Mouse (Mus musculus) gastrocnemius, postnatal 36 days (tissue): ENCODE data around the gene Rhog. TPM values are rescaled to one million over a fixed set of nuclear protein-coding genes. Genes with fewer than 3 reads are reported as not detected.
A peak's percentile ranks its signal among the peaks of the same experiment; 100 is the strongest.

Experiments used
- DNase-seq, 2 experiments: peaks; one replicate each; pipeline ENCODE4 v3.0.0; 2022
- intact Hi-C: fragments of 180-260 bp; cut with DNase I; formaldehyde crosslinking; loops from one replicate; pipeline ENCODE4 v1.15.1; 2025
- total RNA-seq, 2 experiments: library from RNA; stranded (reverse); gene quantifications; 2 replicates each; pipeline ENCODE4 v1.2.3; 2021

Rhog gene
- total RNA-seq, 2 experiments from 2014 or later = 15.6 to 15.7 TPM

- DNase-seq = no peak
- intact Hi-C loops = no loop called here
These were observed 29.8 kb downstream of the Rhog start for GRCm38 (mm10) chr7:102226051-102226450.

GRCm38 (mm10) chr7:102223883-102224738 lies 31.7 kb downstream of the Rhog start:
- DNase-seq = no peak
- intact Hi-C loops = no loop called here

GRCm38 (mm10) chr7:102222830-102223556 lies 32.9 kb downstream of the Rhog start:
- intact Hi-C loops = no loop called here

GRCm38 (mm10) chr7:102222336-102222735 lies 33.5 kb downstream of the Rhog start:
- intact Hi-C loops = no loop called here
- DNase-seq = no peak

More at GRCm38 (mm10) chr7:102222830-102223556, 32.9 kb downstream of the Rhog start:
- DNase-seq = peak; percentile 60 to 62

- DNase-seq = no peak
- intact Hi-C loops = no loop called here
These were observed 34.0 kb downstream of the Rhog start for GRCm38 (mm10) chr7:102221899-102222298.

- intact Hi-C loops = loop anchor here (5.0 kb wide), 1 partner anchor 41 kb away; no protein-coding TSS in a partner anchor
- DNase-seq = no peak
These were observed 44.8 kb downstream of the Rhog start for GRCm38 (mm10) chr7:102211071-102211470.

GRCm38 (mm10) chr7:102209756-102210721 lies 45.8 kb downstream of the Rhog start, which contains the start of the genes Nup98 and Pgap2:
Nup98 (minus strand) TSS chr7:102210176.
Pgap2 (plus strand) TSS chr7:102210208.
- intact Hi-C loops = loop anchor here (5.0 kb wide), 1 partner anchor 42 kb away; no protein-coding TSS in a partner anchor
- peak; percentile 96 to 99 for DNase-seq

- intact Hi-C loops = no loop called here
- no peak for DNase-seq
These were observed 47.0 kb downstream of the Rhog start for GRCm38 (mm10) chr7:102208806-102209363.

GRCm38 (mm10) chr7:102205646-102206045 lies 50.2 kb downstream of the Rhog start:
- no peak for DNase-seq
- intact Hi-C loops = no loop called here

GRCm38 (mm10) chr7:102204296-102204857 lies 51.5 kb downstream of the Rhog start:
- DNase-seq = no peak
- intact Hi-C loops = no loop called here

- DNase-seq = no peak
- intact Hi-C loops = no loop called here
These were observed 54.7 kb downstream of the Rhog start for GRCm38 (mm10) chr7:102200996-102201785.

- no peak for DNase-seq
- intact Hi-C loops = no loop called here
These were observed 55.3 kb downstream of the Rhog start for GRCm38 (mm10) chr7:102200576-102200975.

GRCm38 (mm10) chr7:102192356-102192755 lies 63.5 kb downstream of the Rhog start:
- DNase-seq = no peak
- intact Hi-C loops = no loop called here

Other genes starting within 250 kb of the Rhog start
- 1 to 10 TPM; 1.3 to 2.4 TPM for gene Il18bp, start 237.4 kb downstream of the Rhog start, total RNA-seq
- 10 to 100 TPM; 22.0 to 22.5 TPM for gene Rnf121, start 190.6 kb downstream of the Rhog start, total RNA-seq
- gene Xndc1, start 190.5 kb downstream of the Rhog start, total RNA-seq = 1 to 10 TPM; 3.2 to 4.5 TPM
- gene Xntrpc, start 190.3 kb downstream of the Rhog start, total RNA-seq = under 1 TPM; 0.54 to 0.66 TPM
- under 1 TPM; 0.42 to 0.54 TPM for gene Trpc2, start 172.9 kb downstream of the Rhog start, total RNA-seq
- gene Art1, start 154.3 kb downstream of the Rhog start, total RNA-seq = 100 to 1,000 TPM; 439 to 486 TPM
- gene Art5, start 146.6 kb downstream of the Rhog start, total RNA-seq = 10 to 100 TPM; 12.9 to 16.4 TPM
- not detected for gene Chrna10, start 139.2 kb downstream of the Rhog start, total RNA-seq
- 10 to 100 TPM; 20.8 to 22.6 TPM for gene Nup98, start 45.9 kb downstream of the Rhog start, total RNA-seq
- 10 to 100 TPM; 23.3 to 25.4 TPM for gene Pgap2, start 45.8 kb downstream of the Rhog start, total RNA-seq
- 100 to 1,000 TPM; 155 to 167 TPM for gene Stim1, start 11.8 kb upstream of the Rhog start, total RNA-seq
- 10 to 100 TPM; 12.9 to 15.1 TPM for gene Rrm1, start 185.6 kb upstream of the Rhog start, total RNA-seq
- gene Olfr543, start 225.6 kb upstream of the Rhog start, total RNA-seq = not detected
- gene Olfr544, start 232.3 kb upstream of the Rhog start, total RNA-seq = not detected
- not detected for gene Olfr545, start 243.5 kb upstream of the Rhog start, total RNA-seq